Mouse (Mus musculus) monocyte, adult 2 months (primary cell): ENCODE results near the gene Ccr10.

Source experiments
- DNase-seq, 2 experiments: peaks; one replicate each; pipeline ENCODE4 v3.0.0; 2022; ENCODE audit warnings: low spot score in 2 of 2, low read depth in 1 of 2

Ccr10 gene

DNA sequence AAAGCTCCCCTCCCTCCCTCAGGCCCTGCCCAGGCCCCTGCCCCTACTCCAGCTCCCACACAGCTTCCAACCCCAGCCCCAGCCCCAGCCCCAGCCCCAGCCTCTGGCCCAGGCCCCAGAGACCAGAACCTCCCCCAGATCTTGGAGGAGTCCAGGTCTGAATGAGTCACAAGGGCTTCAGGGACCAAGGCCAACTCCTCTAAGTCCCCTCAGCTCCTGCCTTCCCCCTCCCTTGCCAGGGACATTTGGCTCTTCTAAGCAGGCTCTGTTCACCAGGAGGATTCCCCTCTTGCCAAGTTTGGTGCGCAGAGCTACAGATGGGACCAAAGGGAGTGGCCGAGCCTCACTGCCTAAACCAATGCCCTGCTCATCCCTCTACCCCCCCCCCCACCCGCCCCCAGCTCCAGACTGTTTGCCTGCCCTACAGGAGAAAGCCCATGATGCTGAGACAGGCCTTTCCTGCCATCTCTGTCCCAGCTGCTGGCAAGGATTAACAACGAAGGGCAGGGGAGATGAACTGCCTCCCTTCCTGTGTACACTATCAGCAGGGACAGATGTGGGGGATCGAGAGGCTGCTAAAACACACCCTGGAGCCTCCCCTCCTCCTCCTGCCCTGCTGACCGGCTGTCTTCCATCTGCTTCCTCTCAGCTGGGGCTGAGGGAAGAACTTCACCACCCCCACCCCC, 14.4 kb upstream of the Ccr10 start:
- DNase-seq, result no peak

DNA sequence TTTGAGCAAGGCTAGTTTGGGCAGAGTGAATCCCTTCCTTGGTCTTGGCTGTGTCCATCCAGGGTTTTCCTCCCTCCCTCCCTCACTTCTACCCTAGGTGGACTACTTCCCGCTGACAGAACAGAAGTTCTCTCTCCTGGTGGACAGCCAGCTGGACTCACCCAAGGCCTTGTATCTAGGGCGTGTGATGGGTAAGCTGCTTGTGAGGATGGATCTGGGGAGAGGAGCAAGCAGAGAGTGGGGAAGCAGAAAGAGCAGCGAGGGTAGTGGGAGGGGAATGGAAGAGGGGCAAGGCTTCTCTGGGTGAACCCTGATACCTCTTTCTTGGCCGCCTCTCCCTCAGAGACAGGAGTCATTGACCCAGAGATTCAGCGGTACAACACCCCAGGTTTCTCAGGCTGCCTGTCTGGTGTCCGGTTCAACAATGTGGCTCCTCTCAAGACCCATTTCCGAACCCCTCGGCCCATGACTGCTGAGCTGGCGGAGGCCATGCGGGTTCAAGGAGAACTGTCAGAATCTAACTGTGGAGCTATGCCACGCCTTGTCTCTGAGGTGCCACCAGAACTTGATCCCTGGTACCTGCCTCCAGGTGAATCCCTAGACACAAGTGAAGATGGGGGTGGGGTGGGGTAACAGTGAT, 13.0 kb upstream of the Ccr10 start:
- no peak for DNase-seq

- DNase-seq, result no peak
Observed at GRCm38 (mm10) chr11:101187541-101187940, 12.3 kb upstream of the Ccr10 start.

DNA sequence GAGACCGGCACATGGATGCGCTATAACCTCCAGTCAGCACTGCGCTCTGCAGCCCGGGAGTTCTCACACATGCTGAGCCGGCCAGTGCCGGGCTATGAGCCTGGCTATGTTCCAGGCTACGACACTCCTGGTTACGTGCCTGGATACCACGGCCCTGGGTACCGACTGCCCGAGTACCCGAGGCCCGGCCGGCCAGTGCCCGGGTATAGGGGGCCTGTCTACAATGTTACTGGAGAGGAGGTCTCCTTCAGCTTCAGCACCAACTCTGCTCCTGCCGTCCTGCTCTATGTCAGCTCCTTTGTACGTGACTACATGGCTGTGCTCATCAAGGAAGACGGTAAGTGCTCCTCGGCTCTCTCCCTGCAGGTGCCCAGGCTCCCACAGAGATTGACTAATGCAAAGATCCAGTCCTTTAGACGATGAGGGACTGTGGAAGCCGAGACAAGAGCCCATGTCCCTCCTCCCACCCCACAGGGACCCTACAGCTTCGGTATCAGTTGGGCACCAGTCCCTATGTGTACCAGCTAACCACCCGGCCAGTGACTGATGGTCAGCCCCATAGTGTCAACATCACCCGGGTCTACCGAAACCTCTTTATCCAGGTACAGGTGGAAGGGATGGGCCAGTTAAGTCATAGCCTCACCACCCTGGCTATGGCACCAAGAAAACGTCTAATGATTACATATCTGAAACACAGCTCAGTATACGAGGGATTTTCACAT, 11.4 kb upstream of the Ccr10 start:
- no peak for DNase-seq

DNA sequence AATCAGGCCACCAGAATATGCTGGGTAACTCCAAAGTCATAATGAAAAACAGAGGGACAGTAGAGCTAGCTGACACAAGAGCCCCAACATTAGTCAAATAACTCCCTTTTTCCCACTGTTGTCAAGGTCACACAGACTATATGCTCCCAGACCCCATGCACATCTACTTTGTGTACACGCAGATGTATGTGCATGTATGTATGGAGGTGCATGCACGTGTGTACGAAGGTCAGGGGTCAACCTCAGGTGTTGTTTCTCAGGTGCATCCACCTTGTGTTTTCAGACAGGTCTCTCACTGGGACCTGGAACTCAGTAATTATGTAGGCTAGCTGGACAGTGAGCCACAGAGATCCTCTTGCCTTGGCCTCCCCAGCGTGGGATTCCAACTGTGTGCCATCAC, 10.2 kb upstream of the Ccr10 start:
- no peak for DNase-seq

GRCm38 (mm10) chr11:101184984-101185383, 9.7 kb upstream of the Ccr10 start:
- no peak for DNase-seq

DNA sequence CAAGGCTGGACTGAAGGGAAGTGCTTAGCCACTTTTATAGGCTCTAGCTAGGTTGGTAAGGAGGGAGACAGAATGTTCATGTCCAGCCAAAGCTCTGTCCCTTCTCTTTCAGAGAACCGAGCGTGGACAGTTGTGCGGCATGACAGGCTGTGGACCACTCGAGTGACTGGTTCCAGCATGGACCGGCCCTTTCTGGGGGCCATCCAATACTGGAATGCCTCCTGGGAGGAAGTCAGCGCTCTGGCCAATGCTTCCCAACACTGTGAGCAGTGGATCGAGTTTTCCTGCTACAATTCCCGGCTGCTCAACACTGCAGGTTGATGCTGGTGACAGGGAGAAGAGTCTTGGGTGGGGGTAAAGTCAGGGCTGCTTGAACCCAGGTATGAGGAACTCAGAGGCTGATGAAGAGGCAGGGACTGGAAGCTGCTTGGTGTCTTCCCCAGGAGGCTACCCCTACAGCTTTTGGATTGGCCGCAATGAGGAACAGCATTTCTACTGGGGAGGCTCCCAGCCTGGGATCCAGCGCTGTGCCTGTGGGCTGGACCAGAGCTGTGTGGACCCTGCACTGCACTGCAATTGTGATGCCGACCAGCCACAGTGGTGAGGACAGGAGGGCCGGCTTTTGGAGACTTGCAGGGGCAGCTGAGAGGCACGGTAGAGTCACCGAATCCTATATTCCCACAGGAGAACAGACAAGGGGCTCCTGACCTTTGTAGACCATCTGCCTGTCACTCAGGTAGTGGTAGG, 7.7 kb upstream of the Ccr10 start:
- DNase-seq, result no peak

DNA sequence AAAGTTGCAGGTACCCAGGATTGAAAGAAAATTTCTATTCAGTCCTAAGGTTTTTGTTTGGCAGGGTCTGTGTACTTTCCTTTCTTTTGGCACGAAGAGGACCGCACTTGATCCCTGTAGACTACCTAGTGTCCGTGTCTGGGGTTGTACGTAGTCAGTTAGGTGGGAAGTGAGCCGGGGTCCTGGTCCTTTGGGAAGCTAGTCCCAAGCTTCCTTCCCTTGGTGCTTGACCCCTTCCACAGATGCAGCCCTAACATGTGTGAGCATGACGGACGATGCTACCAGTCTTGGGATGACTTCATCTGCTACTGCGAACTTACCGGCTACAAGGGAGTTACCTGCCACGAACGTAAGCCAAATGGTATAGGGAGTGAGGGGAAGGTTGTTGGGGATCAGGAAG, 6.7 kb upstream of the Ccr10 start:
- DNase-seq, result no peak

DNA sequence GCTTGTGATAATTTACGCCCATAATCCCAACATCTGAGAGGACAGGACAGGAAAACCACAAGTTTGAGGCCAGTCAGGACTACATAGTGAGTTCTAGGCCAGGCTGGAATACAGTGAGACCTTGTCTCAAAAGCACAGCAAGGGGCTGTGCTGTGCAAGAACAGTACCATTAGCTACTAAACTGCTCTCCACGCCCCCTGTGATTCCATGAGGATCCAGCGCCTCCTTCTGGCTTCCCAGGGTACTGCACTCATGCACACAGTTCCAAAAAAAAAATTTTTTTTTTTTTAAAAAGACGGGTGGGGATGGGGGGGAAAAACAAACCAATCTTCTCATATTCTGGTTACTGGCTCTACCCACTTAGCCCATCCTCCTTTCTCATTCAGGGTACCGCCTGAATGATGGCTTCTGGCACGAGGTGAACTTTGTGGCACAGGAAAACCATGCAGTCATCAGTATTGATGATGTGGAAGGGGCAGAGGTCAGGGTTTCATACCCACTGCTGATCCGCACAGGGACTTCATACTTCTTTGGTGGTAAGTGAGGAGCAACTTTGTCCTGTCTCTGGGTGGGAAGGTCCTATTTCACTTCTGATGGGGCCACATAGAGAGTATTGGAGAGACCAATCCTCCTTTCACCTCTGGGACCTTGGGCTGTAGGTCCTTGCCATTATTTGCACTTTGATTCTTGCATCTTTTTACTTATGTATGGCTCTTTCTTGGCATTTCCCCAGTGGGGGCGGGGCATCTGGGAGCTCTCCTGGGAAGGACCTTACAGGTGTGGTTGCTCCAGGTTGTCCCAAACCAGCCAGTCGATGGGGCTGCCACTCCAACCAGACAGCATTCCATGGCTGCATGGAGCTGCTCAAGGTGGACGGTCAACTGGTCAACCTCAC, 5.8 kb upstream of the Ccr10 start:
- peak in 1 of 2 experiments; percentile 53 for DNase-seq

- DNase-seq, result no peak
Observed at GRCm38 (mm10) chr11:101180261-101180660, 5.0 kb upstream of the Ccr10 start.

GRCm38 (mm10) chr11:101179306-101179705, 4.1 kb upstream of the Ccr10 start:
- DNase-seq, result no peak

DNA sequence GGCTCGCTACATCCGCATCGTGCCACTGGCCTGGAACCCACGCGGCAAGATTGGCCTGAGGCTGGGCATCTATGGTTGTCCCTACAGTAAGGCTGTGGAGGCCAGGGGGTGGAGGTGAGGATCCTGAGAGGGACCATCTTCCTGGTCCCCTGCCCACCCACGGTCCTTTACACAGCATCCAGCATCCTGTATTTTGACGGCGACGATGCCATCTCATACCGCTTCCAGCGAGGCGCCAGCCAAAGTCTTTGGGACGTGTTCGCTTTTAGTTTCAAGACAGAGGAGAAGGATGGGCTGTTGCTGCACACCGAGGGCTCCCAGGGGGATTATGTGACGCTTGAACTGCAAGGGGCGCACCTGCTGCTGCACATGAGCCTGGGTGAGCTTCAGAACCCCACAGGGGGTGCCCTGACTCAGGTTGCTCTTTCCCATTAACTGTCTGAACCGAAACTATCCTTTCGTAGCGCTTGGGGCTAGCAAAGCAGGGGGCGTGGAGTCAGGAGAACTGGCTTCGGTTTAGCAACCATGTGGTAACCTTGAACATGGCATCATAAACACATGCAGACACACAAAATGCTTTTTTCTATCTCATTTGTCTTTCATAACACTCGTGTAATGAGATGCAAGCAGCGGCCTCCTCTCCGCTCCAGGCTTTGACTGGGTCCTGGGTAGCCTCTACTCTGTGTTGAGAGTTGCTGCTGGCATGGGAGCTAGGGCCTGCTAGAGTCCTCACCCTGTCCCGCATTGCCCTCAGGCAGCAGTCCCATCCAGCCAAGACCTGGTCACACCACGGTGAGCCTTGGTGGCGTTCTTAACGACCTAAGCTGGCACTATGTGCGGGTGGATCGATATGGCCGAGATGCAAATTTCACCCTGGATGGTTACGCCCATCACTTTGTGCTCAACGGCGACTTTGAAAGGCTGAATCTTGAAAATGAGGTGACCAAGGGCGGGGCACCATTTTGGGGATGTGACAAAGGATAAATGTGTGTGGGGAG, 3.1 kb upstream of the Ccr10 start:
- DNase-seq, result no peak

DNA sequence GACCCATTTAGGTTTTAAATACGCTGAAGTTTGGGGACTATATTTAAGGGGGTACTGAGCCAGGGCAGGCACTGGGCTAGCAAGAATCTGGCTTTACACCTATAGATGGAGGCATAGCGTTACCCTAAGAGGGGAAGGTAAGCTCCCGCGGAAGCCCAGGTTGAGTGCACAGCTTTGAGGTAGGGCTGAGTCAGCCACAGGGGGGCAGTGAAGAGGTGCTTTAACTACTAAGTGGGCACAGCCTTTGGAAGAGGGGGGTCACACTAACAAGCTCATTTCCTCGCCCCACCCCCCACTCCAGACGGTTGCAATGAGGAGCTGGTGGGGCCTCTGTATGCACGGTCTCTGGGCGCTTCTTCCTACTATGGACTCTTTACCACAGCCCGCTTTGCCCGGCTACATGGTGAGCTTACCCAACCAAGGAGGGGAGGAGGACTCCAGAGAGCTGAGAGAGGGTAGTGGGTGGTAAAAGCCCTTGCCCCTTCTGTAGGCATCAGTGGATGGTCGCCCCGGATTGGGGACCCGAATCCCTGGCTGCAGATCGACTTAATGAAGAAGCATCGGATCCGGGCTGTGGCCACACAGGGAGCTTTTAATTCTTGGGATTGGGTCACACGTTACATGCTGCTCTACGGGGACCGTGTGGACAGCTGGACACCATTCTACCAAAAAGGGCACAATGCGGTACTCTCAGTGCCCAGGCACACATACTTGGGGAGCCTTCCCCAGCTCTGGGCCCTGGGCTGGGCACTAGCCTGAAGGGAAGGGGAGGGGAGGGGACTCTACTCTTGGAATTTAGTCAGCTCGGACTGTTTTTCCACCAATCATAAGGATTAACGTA, 1.9 kb upstream of the Ccr10 start:
- no peak for DNase-seq

- DNase-seq, result no peak
Observed at GRCm38 (mm10) chr11:101176117-101176691, 961 bp upstream of the Ccr10 start.

GRCm38 (mm10) chr11:101175636-101176116, 433 bp upstream of the Ccr10 start:
- no peak for DNase-seq

GRCm38 (mm10) chr11:101174389-101174745, 876 bp downstream of the Ccr10 start:
- DNase-seq, result no peak

DNA sequence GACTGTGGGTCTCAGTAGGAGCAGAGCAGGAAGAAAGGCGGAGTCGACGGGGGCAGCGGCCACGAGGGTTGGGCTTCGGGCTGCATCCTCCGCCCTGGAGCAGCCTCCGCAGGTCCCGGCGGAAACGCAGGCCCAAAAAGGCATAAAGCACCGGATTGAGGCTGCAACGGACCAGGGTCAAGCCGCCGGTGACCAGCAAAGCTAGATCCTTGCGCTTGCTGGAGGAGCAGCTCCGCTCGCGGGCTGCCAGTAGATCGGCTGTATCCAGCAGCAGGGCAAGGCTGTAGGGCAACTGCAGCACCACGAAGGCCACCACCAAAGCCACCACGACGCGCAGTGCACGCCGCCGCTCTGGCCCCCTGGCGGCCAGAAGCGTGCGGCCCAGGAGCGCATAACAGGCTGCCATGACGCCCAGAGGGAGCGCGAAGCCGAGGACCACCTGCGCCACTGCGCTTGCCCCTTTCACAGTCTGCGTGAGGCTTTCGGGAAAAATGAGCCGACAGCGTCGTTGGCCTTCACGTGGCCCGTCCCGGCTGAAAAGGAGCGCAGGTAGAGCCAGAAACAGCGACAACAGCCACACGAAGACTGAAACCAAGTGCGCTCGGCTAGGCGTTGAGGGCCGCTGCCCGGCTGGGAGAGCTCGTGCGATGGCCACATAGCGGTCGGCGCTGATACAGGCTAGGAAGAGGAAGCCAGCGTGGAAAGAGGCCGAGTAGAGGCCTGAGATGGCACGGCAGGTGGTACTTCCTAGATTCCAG, 1.4 kb downstream of the Ccr10 start:
- peak in 1 of 2 experiments; percentile 63 for DNase-seq
